Mouse (Mus musculus): ENCODE data around the gene Fstl1.

Fstl1 gene

DNA sequence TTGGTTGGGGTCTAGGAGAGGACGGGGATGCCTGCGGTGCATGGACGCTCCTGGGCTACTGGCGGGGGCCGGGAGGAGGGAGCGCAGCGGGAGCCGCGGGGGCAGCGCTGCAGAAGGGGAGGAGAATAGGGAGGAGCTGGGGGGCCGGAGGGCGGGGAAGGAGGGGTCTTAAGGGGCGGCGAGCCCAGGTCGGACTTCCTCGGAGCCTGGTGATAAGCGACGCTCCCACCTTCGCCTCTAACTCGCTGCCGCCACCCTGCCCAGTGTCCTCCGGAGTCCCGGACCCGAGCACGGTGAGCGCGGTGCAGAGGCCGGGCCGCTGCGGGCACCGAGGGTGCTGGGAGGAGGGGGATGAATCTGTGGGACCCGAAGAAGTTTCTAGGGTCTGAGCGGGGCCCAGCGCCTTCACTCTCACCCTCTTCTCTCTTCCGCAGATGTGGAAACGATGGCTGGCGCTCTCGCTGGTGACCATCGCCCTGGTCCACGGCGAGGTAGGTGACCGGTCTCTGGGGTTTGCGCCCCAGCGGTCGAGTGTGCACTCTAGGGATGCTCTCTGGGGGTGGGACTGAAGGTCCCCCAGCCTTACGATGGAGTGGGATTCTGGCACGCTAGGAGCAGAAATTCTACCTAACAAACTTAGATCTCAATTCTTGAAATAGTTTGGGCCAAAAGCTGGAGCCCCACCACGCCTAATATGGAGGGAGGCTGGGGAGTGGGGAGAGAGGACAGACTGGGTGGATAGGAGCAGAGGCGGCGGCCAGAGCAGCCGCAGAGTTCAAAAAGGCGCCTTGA, at the start of gene Fstl1:
TSS of gene Fstl1 (plus strand) at position 14 of the 792 bp plus-strand sequence.
- DNase-seq, result no peak

DNA sequence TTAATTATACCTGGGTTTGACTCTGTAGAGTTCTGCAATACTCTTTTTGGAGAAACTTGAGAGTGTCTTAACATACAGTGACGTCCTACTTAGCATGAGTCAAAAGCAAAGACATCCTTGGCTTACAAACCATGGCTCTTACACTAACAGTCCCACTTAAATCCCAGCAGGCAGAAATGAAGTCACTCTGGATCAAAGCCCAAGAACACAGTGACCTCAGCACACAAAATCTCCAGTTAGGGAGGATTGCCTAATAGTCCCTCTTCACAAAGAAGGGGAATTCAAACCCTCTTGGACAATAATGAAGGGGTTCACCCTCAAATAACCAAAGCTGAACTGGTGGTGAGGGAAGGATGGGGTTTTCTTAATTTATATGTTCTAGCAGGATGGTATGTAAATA, 48.0 kb upstream of the Fstl1 start:
- no peak for DNase-seq

GRCm38 (mm10) chr16:37729381-37730150, 47.1 kb upstream of the Fstl1 start:
- no peak for DNase-seq

GRCm38 (mm10) chr16:37730293-37730835, 46.3 kb upstream of the Fstl1 start:
- no peak for DNase-seq

DNA sequence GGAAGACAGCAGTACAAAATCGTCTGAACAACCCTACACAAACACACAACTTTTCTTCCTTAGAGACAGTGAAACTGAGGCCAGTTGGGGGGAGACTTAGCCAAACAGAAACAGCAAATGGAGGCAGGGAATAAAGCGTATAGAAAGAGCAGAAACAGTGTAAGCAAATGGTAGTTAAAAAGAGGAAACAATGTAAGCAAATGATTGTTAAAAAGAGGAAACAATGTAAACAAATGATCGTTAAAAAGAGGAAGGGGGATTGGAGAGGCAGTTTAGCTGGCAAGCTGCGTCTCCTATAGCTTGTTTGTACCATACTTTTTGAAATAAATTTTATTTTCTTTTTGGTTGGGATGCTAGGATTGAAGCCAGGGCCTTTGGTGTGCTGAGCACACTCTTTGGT, 45.2 kb upstream of the Fstl1 start:
- DNase-seq, result no peak

GRCm38 (mm10) chr16:37732023-37732761, 44.5 kb upstream of the Fstl1 start:
- no peak for DNase-seq

- DNase-seq, result no peak
Measured at GRCm38 (mm10) chr16:37740076-37740475, 36.6 kb upstream of the Fstl1 start.

DNA sequence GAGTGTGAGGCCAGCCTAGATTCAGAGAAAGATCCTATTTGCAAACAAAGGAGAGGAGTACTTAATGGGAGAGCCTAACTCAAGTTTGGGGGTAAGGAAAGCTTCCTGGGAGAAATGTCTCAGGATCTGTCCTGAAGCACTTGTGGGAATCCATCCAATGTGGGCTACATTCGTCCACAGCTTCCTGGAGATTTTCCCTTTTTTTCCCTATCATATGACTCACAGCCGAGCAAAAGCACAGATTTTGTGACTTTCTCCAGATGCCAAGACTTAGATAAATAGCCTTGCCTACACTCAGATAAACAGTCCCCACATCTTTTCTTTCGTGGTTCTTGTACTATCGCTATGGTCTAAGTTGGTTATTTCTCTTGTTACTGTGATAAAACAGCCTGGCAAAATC, 34.4 kb upstream of the Fstl1 start:
- no peak for DNase-seq

- DNase-seq, result no peak
Measured at GRCm38 (mm10) chr16:37752876-37753275, 23.8 kb upstream of the Fstl1 start.

- no peak for DNase-seq
Measured at GRCm38 (mm10) chr16:37753809-37754208, 22.9 kb upstream of the Fstl1 start.

GRCm38 (mm10) chr16:37754483-37754882, 22.2 kb upstream of the Fstl1 start:
- DNase-seq, result no peak

GRCm38 (mm10) chr16:37757223-37757622, 19.4 kb upstream of the Fstl1 start:
- DNase-seq, result no peak

DNA sequence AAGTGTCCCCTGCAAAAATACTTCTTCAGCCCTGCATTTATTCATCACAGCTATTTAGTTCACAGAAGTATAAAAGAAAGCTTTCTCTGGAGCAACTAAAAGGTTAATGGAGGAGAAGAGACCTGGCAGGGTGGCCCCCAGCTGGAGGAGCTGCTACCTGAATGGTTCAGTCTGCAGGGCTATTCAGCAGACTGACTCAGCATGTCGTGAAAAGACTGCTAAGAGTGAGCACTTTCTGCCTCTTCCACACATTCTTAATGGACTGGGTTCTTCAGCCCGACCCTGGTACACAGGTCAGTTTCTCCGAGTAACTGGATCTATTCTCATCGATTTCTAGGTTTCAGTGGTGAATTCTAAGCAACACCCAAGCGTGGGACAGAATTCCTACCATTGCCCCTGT, 12.9 kb upstream of the Fstl1 start:
- no peak for DNase-seq

DNA sequence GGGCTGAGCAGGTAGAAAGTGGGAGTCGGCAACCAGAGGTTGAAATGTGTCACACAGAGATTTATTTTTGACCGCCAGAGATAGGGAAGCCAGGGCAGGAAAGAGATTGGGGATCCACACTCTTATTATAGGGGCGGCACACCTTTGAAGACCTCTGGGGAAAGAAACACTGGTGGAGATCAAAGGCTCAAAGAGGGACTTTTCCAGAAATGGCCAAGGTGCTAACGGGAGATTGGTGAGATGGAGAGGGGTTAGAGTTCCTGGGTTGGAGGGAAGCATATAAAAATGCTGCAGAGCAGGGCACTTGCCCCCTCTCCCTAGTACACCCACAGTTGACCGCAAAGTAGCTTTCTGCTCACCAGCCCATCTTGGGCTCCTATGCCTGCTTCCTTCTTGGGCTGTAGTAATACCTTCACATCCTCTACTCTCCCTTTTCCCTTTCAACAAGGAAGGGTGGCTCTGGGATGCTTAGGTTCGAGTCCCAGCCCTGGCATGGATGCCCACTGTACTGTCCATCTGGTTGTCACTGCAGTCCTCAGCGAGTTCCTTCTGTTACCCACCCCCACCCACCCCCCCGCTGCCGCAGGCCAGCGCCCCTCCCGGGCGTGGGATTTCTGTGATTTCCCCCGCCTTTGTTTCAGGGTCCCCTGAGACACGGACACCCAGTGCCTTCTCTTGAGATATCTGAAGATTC, 360 bp upstream of the Fstl1 start:
- DNase-seq, result no peak

DNA sequence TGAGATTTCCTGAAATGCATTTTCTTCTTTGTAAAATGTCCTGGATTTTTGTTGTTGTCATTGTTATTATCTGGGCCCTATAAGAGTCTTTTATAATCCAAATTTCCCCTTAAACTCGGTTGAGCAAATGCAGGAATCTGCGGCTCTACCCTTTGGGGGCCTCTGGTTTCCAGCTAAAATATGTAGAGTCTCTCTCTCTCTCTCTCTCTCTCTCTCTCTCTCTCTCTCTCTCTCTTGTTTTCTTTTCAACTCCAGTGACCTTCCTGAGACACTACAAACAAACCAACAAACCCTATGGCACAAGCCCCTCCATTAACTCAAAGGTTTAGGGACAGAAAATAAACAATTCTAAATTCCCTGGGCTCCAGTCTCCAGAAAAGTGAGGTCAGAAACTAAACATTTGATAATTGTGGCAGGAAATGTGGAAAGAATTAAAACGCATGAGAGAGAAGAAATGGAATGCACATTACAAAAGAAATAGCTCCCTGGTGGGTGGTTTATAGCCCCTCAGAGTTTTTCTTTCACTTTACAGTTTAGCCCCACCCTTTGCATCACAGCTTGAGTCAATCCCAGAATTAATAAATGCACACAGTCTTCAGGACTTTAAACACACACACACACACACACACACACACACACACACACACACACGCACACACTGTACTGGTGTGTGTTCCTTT, 1.3 kb downstream of the Fstl1 start:
- DNase-seq, result no peak

GRCm38 (mm10) chr16:37778529-37778928, 1.9 kb downstream of the Fstl1 start:
- DNase-seq, result no peak

DNA sequence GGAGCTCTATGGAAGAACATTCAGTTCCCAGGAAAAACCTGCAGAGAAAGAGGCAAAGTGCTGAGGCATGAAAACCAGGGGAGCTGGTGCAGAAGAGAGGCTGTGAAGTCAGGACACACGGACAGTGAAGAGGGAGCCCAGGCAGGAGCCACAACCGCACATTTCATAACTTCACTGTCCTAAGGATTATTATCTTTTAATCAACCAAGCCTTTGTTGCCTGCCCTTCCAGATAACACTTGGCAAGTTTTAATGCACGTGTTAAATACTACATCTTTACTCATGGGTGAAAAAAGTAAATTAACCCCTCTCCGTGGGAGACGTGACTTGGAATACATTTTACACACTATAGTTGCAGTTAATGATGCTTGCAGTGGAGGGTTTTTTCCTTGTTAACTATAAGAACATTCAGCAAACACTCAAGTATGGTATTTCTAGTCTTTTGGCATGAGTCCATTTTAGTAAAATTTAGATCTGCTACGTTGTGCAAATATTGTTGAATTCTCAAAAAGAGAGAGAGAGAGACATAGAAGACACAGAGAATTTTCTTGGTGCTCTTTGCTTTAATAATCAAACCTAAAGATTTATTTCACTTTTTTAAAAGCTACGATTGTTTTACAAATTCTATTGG, 3.1 kb downstream of the Fstl1 start:
- no peak for DNase-seq

DNA sequence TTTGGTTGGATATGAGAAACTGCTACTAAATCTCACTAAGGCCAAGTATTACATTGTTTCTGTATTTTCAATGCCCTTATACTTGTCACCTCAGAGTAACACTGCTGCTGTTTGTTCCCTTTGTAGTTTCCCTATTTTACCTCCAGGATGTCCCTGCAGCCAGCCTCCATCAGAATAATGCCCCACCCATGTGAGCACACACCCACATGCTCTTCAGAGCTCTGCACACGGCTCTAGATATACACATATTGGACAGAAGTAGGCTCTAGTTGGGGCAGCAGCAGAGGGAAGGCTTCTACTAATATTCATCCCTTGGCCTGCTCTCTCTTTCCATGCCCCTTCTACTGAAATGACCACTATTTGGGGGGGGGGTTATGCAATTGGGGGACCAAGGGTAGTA, 3.7 kb downstream of the Fstl1 start:
- DNase-seq, result no peak

GRCm38 (mm10) chr16:37780911-37781310, 4.2 kb downstream of the Fstl1 start:
- no peak for DNase-seq

DNA sequence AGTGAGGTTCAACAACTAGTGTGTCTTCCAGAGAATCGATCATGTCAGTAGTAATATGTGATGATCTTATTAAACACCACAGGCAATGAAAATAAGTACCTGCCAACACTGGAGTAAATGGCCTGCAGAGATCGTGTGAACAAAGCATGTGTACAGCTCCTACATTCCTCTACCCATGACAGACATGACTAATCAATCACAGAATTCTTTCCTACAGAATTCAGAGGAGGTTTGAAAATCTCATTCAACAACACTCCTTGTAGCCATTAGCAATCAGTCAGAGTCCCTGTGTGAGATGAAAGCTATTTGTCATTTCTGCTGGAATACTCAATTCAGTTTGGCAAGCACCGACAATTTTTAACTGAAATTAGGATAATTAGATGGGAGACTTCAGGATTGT, 7.9 kb downstream of the Fstl1 start:
- DNase-seq, result no peak

- DNase-seq, result no peak
Measured at GRCm38 (mm10) chr16:37787558-37788194, 11.0 kb downstream of the Fstl1 start.

All from cerebellum, adult 11 months (tissue).